ENCODE assay signal across 24 mouse cellular contexts in the genomic region with DNA sequence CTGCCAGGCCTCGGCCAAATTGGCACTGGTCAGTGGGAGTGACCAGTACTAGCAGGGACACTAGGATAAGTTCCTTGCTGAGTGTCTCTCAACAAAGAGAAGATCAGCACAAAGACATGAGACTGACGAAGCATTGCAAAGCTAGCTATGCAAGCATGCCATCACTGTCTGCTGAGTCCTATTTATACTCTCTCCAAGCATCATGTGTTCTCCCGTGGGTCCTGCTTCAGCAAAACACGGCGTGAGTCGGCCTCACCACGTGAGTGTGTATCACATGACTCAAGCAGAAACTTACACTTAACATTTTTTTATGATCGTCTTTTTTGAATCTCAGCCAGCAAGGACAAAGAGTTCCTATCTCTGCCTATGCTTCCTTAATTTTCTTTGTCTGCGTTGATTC.
DNase-seq lines count a peak whose midpoint lies in the region; ATAC-seq and TF ChIP-seq lines count a peak whose summit lies in the region.
"Had no signal": no experiment of that assay in that cellular context is flagged by ENCODE, and none has a peak within 500 bp of the region (broad histone marks: within the 10 kb centered on the region; RNA-seq: fewer than 3 reads in every experiment).

No protein-coding gene starts in this region.

- 57% methylated on average over 9 of the region's 9 CpGs for WGBS in heart, embryonic 12.5 days
- WGBS in lung, embryonic 15.5 days = 53% methylated on average over 9 of the region's 9 CpGs
- WGBS in lung, postnatal 0 days = 51% methylated on average over 9 of the region's 9 CpGs
- 74% methylated on average over 9 of the region's 9 CpGs for WGBS in heart, embryonic 10.5 days

- peak; percentile 23 for TF ChIP-seq POLR2A in myocyte (IDR thresholded peaks at IDR 0.05; ENCODE audit: insufficient read length, low read depth)

- DNase-seq in heart, adult 11 months = peak; percentile 93
- no peak for DNase-seq in lung, postnatal 0 days (ENCODE audit: low spot score)
- DNase-seq in heart, embryonic 10.5 days (ENCODE audit: low spot score) = no peak
- DNase-seq in yolk sac, embryonic 10.5 days (ENCODE audit: low spot score) = no peak
- no peak for DNase-seq in cerebellum, adult 11-12 months
- DNase-seq: adrenal gland, postnatal 10 days; cerebellum, adult 2 months; cerebellum, postnatal 36 days; gastrocnemius, postnatal 10 days; kidney, adult 11 months; liver; liver, postnatal 0 days; spleen, adult 18-20 months; thymus, postnatal 36 days had no signal

- no peaks in the 10 kb centered on the region for H3K27me3 ChIP-seq in heart, embryonic 12.5 days (replicated peaks)
- no peaks in the 10 kb centered on the region for H3K27me3 ChIP-seq in lung, embryonic 15.5 days
- no peaks in the 10 kb centered on the region for H3K27me3 ChIP-seq in lung, postnatal 0 days (replicated peaks; ENCODE audit: insufficient read depth, low read length)
- no peaks in the 10 kb centered on the region for H3K27me3 ChIP-seq in heart, embryonic 10.5 days (ENCODE audit: insufficient read depth, poor library complexity, severe bottlenecking)
- H3K27me3 ChIP-seq in myocyte (ENCODE audit: control insufficient read depth, insufficient read depth, insufficient read length) = no peaks in the 10 kb centered on the region
- H3K27me3 ChIP-seq: embryonic facial prominence, embryonic 15.5 days; midbrain, embryonic 12.5 days; neural tube, embryonic 13.5 days; Patski had no signal

- no peak for TF ChIP-seq EP300 in lung, postnatal 0 days (IDR thresholded peaks at IDR 0.05)

- H3K4me3 ChIP-seq in heart, embryonic 12.5 days = no peak overlapping the region
- no peak overlapping the region for H3K4me3 ChIP-seq in lung, embryonic 15.5 days
- no peak overlapping the region for H3K4me3 ChIP-seq in lung, postnatal 0 days (ENCODE audit: low read depth, low read length)
- no peak overlapping the region for H3K4me3 ChIP-seq in heart, embryonic 10.5 days
- H3K4me3 ChIP-seq in myocyte = no peak overlapping the region
- H3K4me3 ChIP-seq: embryonic facial prominence, embryonic 15.5 days; midbrain, embryonic 12.5 days; neural tube, embryonic 13.5 days had no signal

- no peaks in the 10 kb centered on the region for H3K36me3 ChIP-seq in heart, embryonic 12.5 days
- no peaks in the 10 kb centered on the region for H3K36me3 ChIP-seq in lung, embryonic 15.5 days
- H3K36me3 ChIP-seq in lung, postnatal 0 days (ENCODE audit: insufficient read depth, low read length) = no peaks in the 10 kb centered on the region
- no peaks in the 10 kb centered on the region for H3K36me3 ChIP-seq in heart, embryonic 10.5 days
- no peaks in the 10 kb centered on the region for H3K36me3 ChIP-seq in myocyte (ENCODE audit: control insufficient read depth, insufficient read depth)
- H3K36me3 ChIP-seq: embryonic facial prominence, embryonic 15.5 days; midbrain, embryonic 12.5 days; neural tube, embryonic 13.5 days had no signal

- peaks cover 47% of the 10 kb centered on the region for H3K4me1 ChIP-seq in heart, embryonic 12.5 days (replicated peaks)
- H3K4me1 ChIP-seq in lung, embryonic 15.5 days = peaks cover 29% of the 10 kb centered on the region
- no peaks in the 10 kb centered on the region for H3K4me1 ChIP-seq in lung, postnatal 0 days (ENCODE audit: insufficient read depth, low read depth, low read length)
- H3K4me1 ChIP-seq in heart, embryonic 10.5 days = peaks cover 49% of the 10 kb centered on the region

- H3K27ac ChIP-seq in heart, embryonic 12.5 days (ENCODE audit: poor library complexity, severe bottlenecking) = no peak overlapping the region; the same call in 1 of the 2 replicates
- H3K27ac ChIP-seq in lung, embryonic 15.5 days = peak overlapping the region; percentile 74
- no peak overlapping the region for H3K27ac ChIP-seq in lung, postnatal 0 days (ENCODE audit: low read length)
- peak overlapping the region; percentile 89; the same call in 1 of the 2 replicates for H3K27ac ChIP-seq in heart, embryonic 10.5 days
- H3K27ac ChIP-seq: embryonic facial prominence, embryonic 15.5 days; midbrain, embryonic 12.5 days; neural tube, embryonic 13.5 days had no signal

- no peak for ATAC-seq in heart, embryonic 12.5 days (ENCODE audit: insufficient number of reproducible peaks, low FRiP score)
- no peak for ATAC-seq in lung, embryonic 15.5 days (ENCODE audit: borderline replicate concordance, extremely low read depth, low FRiP score, low TSS enrichment)
- no peak for ATAC-seq in lung, postnatal 0 days
- ATAC-seq: activated CD4-positive, CD25-positive, alpha-beta regulatory T cell, adult 4 months; forebrain, embryonic 16.5 days; hindbrain, embryonic 16.5 days; liver, postnatal 0 days; Patski had no signal

- no peak for TF ChIP-seq CTCF in lung, postnatal 0 days (IDR thresholded peaks at IDR 0.05)

- H3ac ChIP-seq in myocyte (ENCODE audit: control insufficient read depth, insufficient read length) = no peak overlapping the region

- H3K79me2 ChIP-seq in myocyte (ENCODE audit: control insufficient read depth, insufficient read depth) = no peaks in the 10 kb centered on the region

- H3K9me3 ChIP-seq in heart, embryonic 12.5 days (replicated peaks) = no peaks in the 10 kb centered on the region
- no peaks in the 10 kb centered on the region for H3K9me3 ChIP-seq in lung, embryonic 15.5 days
- no peaks in the 10 kb centered on the region for H3K9me3 ChIP-seq in lung, postnatal 0 days (ENCODE audit: low read length)
- no peaks in the 10 kb centered on the region for H3K9me3 ChIP-seq in heart, embryonic 10.5 days
- H3K9me3 ChIP-seq: embryonic facial prominence, embryonic 15.5 days; midbrain, embryonic 12.5 days; neural tube, embryonic 13.5 days had no signal

- no peak overlapping the region for H3K4me2 ChIP-seq in heart, embryonic 12.5 days
- H3K4me2 ChIP-seq in lung, embryonic 15.5 days = no peak overlapping the region
- no peak overlapping the region for H3K4me2 ChIP-seq in lung, postnatal 0 days (replicated peaks; ENCODE audit: low read depth, low read length)
- H3K4me2 ChIP-seq in myocyte (ENCODE audit: low read depth) = peak overlapping the region; percentile 22
- H3K4me2 ChIP-seq: embryonic facial prominence, embryonic 15.5 days; midbrain, embryonic 12.5 days; neural tube, embryonic 13.5 days had no signal

- H3K9ac ChIP-seq in heart, embryonic 12.5 days = no peak overlapping the region
- H3K9ac ChIP-seq in lung, embryonic 15.5 days = no peak overlapping the region
- no peak overlapping the region for H3K9ac ChIP-seq in lung, postnatal 0 days (replicated peaks; ENCODE audit: low read depth)
- H3K9ac ChIP-seq: embryonic facial prominence, embryonic 15.5 days; liver, postnatal 0 days; midbrain, embryonic 12.5 days; neural tube, embryonic 13.5 days had no signal

TF ChIP-seq in myocyte, 11 proteins besides CTCF, POLR2A, EP300 and RAD21:
- TF ChIP-seq USF1 (IDR thresholded peaks at IDR 0.05; ENCODE audit: low read depth) (peak; percentile 85), MAX (IDR thresholded peaks at IDR 0.05; ENCODE audit: low read depth) (no peak), E2F4 (IDR thresholded peaks at IDR 0.05; ENCODE audit: insufficient read depth) (no peak)

Comparison
In these comparisons a context has a peak if more than half of its experiments do, and no peak if none do; other contexts are left out.
1. H3K27ac ChIP-seq: peak in lung, embryonic 15.5 days (single experiment) and heart, embryonic 10.5 days (single experiment); none in heart, embryonic 12.5 days (single experiment) and lung, postnatal 0 days (single experiment).